Mouse (Mus musculus) neural tube, embryonic 15.5 days (tissue): ENCODE results near the gene Ntn5. TPM values are rescaled to one million over a fixed set of nuclear protein-coding genes. Genes with fewer than 3 reads are reported as not detected.
"Not testable (repeated sequence)": the region's sequence is repeated elsewhere in the genome, so short reads cannot be mapped to it uniquely, and the experiment has no call there.

Source experiments
- ATAC-seq: fragments of 200-750 bp; cut with Nextera tagmentation; 2 replicates; pipeline ENCODE4 v1.8.0; 2017; ENCODE audit warnings: mild to moderate bottlenecking, moderate TSS enrichment, moderate library complexity; ENCODE audit not compliant: low FRiP score
- H3K27ac ChIP-seq: fragments of 300-500 bp; sonication (generic); replicated peaks from 2 replicates; pipeline ENCODE4 v1.5.1; 2015; ENCODE audit warnings: mild to moderate bottlenecking, inconsistent platforms
- H3K27me3 ChIP-seq: fragments of 300-500 bp; sonication (generic); replicated peaks from 2 replicates; pipeline ENCODE4 v1.6.1; 2015; ENCODE audit warnings: inconsistent platforms
- H3K36me3 ChIP-seq: fragments of 300-500 bp; sonication (generic); 2 replicates; pipeline ENCODE4 v1.6.1; 2015; ENCODE audit warnings: inconsistent platforms
- H3K4me1 ChIP-seq: fragments of 300-500 bp; sonication (generic); 2 replicates; pipeline ENCODE4 v1.6.1; 2015; ENCODE audit warnings: inconsistent platforms
- H3K4me2 ChIP-seq: fragments of 300-500 bp; sonication (generic); 2 replicates; pipeline ENCODE4 v1.6.1; 2015; ENCODE audit warnings: inconsistent platforms, mild to moderate bottlenecking, moderate library complexity
- H3K4me3 ChIP-seq: fragments of 300-500 bp; sonication (generic); replicated peaks from 2 replicates; pipeline ENCODE4 v1.5.1; 2015; ENCODE audit warnings: mild to moderate bottlenecking, inconsistent platforms
- H3K9ac ChIP-seq: fragments of 300-500 bp; sonication (generic); replicated peaks from 2 replicates; pipeline ENCODE4 v1.6.1; 2015; ENCODE audit warnings: mild to moderate bottlenecking, inconsistent platforms
- H3K9me3 ChIP-seq: fragments of 300-500 bp; sonication (generic); replicated peaks from 2 replicates; pipeline ENCODE4 v1.6.1; 2016; ENCODE audit warnings: inconsistent platforms
- WGBS: fragments of 180-500 bp; shearing (Covaris S2); methylation state at CpG from one replicate; pipeline ENCODE4 v1.1.7; 2015; ENCODE audit warnings: mixed read lengths; 5-methylcytosine and 5-hydroxymethylcytosine counted together
- polyA plus RNA-seq: library from polyadenylated mRNA; unstranded; fragments of >200 nt; fragmentation: Nextera tagmentation; extraction: Ambion mirVana; gene quantifications from 2 replicates; pipeline ENCODE4 v1.2.1, GENCODE M21; 2015

Gene Ntn5
- polyA plus RNA-seq, 1 experiment from 2014 or later: 1.9 TPM

DNA sequence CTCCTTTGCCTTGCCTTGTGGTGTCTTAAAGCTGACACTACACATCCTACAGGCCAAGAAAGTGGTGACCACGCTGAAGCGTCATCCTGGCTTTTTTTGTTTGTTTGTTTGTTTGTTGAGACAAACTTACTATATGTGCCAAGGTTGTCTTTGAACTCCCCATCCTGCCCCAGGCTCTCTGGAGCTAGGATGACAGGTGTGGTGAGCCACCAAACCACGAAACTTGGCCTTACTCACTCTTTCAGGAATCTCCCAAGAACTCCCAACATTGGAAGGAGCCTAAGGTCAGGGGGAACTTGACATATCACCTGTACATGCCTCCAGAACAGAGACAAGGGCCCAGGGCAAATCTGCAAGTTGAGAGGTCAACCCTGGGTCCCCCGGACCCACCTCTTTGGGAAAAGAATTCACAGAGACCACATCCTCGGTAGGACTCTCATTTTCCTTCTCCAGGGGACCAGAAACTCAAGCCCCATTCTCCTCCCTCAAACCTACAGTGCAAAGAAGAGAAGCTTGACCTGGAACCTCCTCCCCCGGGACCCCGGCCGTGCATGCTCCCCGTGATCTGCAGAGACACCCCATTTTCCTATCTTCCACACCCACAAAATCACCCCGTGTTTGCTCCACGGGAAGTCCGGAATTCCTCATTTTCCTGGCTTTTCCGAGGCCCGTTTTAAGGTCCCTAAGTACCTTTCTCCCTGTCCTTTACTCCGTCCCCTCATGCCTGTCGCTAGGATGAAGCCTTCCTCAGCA, 41.1 kb upstream of the Ntn5 start:
- 42% methylated on average over 16 of the region's 16 CpGs for WGBS
- H3K4me2 ChIP-seq: peak overlapping the region; percentile 78
- no peak for ATAC-seq
- H3K4me1 ChIP-seq: peaks cover 45% of the 10 kb centered on the region
- no peaks in the 10 kb centered on the region for H3K27me3 ChIP-seq
- H3K36me3 ChIP-seq: no peaks in the 10 kb centered on the region
- peak overlapping the region; percentile 92 for H3K27ac ChIP-seq
- H3K9me3 ChIP-seq: no peaks in the 10 kb centered on the region
- peak overlapping the region; percentile 70 for H3K9ac ChIP-seq
- peak overlapping the region; percentile 52 for H3K4me3 ChIP-seq

DNA sequence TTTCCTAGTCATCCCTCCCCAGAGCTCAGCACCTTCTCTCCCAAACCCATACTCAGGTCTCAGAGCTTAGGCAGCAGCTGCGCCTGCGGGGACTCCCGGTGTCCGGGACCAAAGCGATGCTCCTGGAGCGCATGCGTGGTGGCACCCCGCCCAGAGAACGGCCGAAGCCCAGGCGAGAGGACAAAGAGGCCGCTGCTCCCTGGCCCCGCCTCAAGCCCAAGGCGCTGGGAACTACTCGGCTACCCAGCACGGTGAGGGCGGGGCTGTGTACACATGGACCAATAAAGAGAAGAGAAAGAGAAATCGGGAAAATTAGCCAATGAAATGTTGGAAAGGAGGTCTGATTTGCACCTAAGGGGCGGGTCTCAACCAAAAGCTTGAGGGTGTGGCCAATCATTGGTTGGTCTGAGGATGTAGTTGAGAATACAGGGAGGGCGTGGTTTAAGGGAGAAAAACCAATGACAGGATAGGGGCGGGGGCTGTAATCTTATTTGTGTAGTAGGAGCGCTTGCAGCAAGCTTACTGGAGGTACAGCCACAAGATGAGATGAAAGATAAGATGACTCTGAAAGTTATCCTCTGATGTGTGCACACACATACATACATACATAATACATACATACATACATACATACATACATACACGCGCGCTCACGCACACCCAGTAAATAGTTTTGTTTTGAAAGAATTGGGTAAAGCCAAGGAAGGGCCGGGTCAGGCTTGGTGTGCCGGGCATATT, 40.2 kb upstream of the Ntn5 start:
- Histone ChIP-seq H3K9ac (peak overlapping the region; percentile 70), H3K4me3 (peak overlapping the region; percentile 52), H3K27ac (peak overlapping the region; percentile 92), H3K4me1 (peaks cover 37% of the 10 kb centered on the region), H3K36me3 (no peaks in the 10 kb centered on the region), H3K4me2 (peak overlapping the region; percentile 78), H3K27me3 (no peaks in the 10 kb centered on the region), H3K9me3 (no peaks in the 10 kb centered on the region)
- 3% methylated on average over 28 of the region's 28 CpGs for WGBS
- ATAC-seq: peak; percentile 93

DNA sequence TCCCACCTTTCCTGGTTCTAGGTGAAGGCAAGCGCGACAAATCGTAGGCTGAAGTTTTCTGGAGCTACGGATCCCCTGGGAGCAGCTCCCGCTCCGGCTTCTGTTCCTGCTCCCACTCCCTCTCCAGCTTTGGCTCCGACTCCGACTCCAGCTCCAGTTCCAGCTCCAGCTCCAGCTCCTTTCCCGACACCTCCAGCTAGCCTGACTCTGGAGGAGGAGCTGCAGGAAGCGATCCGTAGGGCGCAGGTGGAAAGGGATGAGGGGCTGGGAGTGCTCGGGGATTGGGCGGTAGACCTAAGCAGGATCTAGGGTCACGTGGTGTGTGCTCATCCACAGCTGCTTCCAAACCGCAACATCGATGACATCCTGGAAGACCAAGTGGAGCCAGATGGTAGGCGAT, 39.6 kb upstream of the Ntn5 start:
- peak overlapping the region; percentile 78 for H3K4me2 ChIP-seq
- H3K27me3 ChIP-seq: no peaks in the 10 kb centered on the region
- H3K9ac ChIP-seq: peak overlapping the region; percentile 33
- peak; percentile 46 for ATAC-seq
- H3K9me3 ChIP-seq: no peaks in the 10 kb centered on the region
- WGBS: 5% methylated on average over 18 of the region's 18 CpGs
- H3K36me3 ChIP-seq: no peaks in the 10 kb centered on the region
- peak overlapping the region; percentile 92 for H3K27ac ChIP-seq
- H3K4me1 ChIP-seq: peaks cover 34% of the 10 kb centered on the region
- peak overlapping the region; percentile 52 for H3K4me3 ChIP-seq

DNA sequence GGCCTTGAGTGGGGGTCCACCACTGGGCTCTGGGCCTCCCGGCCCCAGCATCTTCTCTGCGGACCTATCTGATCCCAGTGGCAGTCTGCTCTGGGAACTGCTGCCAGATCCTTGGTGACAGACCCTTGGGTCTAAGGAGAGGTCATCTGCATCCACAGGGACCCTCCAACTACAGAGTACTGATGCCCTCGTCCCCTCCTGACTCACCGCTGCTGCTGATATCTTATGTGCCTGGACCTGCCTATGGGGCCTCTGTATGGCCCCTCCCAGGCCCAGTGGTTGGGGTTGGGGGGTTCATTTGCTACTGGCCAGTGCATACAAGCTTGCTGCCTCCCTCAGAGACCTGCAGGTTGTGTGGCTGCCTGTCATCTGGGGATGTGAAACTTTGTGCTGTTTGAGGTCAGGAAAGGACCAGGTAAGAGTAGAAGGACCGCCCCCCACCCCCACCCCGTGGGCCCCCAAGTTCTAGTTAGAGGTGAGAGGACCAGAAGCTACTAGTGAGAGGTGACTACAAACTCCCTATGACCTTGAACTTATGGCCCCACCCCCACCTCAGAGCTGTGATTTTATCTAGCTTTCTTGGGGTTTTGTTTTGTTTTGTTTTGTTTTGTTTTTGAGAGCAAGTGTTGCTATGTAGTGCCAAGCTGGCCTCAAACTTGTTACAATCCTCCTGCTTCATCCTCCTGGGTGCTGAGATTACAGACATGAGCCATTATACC, 38.8 kb upstream of the Ntn5 start:
- peaks cover 34% of the 10 kb centered on the region for H3K4me1 ChIP-seq
- no peaks in the 10 kb centered on the region for H3K36me3 ChIP-seq
- no peak for ATAC-seq
- no peaks in the 10 kb centered on the region for H3K27me3 ChIP-seq
- no peaks in the 10 kb centered on the region for H3K9me3 ChIP-seq
- H3K4me3 ChIP-seq: peak overlapping the region; percentile 52; the same call in 1 of the 2 replicates
- H3K27ac ChIP-seq: peak overlapping the region; percentile 92
- 69% methylated on average over 6 of the region's 6 CpGs for WGBS
- H3K9ac ChIP-seq: 0 out of 2 replicates have a peak overlapping the region, but pooled peaks have one; percentile 17
- peak overlapping the region; percentile 78 for H3K4me2 ChIP-seq

DNA sequence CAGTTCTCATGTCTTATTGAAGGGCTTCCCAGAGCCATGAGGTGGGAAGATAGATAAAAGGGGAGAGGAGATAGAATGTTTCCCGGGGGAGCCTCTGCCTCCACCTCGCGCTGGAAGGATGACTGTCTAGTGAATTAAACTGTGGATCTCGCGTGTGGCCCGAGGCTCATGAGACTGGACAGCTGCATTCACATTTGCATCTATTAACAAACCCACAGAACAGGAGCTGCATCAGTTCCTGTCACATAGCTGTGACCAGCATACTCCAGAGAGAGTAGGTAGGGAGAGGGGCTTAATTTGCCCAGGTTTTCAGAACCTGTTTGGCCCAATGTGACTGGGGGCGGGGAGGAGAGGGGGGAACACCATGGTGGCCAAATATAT, 38.2 kb upstream of the Ntn5 start:
- Histone ChIP-seq H3K9me3 (no peaks in the 10 kb centered on the region), H3K27ac (no peak overlapping the region), H3K4me3 (no peak overlapping the region), H3K27me3 (no peaks in the 10 kb centered on the region), H3K9ac (no peak overlapping the region), H3K4me2 (no peak overlapping the region), H3K36me3 (no peaks in the 10 kb centered on the region), H3K4me1 (peaks cover 34% of the 10 kb centered on the region)
- ATAC-seq: no peak
- WGBS: 53% methylated on average over 7 of the region's 7 CpGs

DNA sequence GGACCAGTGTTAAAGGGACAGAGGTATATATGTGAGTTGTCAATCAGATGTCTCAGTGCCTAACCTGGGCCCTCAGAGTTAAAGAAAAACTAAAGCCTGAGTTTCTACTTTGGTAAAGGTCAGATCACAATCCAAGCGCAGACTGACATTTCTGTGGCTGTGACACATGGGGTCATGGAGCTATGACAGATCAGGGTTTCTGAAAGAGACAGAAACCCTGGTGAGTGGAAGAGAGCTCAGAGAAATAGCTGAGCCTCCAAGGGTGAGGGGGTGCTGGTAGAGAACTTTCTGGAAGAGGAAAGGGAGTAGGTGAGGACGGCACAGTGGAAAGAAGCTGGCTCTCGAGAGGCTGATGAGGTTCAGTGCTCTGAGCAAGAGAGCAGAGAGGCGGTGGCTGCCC, 37.2 kb upstream of the Ntn5 start:
- Histone ChIP-seq H3K4me2 (no peak overlapping the region), H3K4me1 (peaks cover 29% of the 10 kb centered on the region), H3K27ac (no peak overlapping the region), H3K9ac (no peak overlapping the region), H3K9me3 (no peaks in the 10 kb centered on the region), H3K27me3 (no peaks in the 10 kb centered on the region), H3K36me3 (no peaks in the 10 kb centered on the region), H3K4me3 (no peak overlapping the region)
- WGBS: 84% methylated on average over 4 of the region's 4 CpGs
- no peak for ATAC-seq

DNA sequence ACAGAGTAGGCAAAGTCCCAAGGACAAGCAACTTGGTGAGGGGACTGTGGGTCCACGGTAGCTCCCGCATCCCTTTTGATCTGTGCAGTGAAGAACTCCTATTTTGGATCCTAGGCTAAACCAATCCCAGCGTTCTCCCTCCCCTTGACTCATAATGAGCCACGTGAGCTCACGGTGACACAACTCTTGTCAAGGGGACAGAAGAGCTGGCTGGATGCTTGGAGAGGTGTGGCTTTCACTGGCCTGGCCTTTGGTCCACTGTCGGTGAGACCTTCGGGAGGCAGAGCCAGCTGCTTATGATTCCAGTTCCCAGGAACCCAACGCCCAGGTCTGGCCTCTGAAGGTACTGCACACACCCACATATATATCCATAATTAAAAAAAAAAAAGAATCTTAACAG, 34.5 kb upstream of the Ntn5 start:
- Histone ChIP-seq H3K4me2 (no peak overlapping the region), H3K9ac (no peak overlapping the region), H3K27ac (no peak overlapping the region), H3K4me3 (no peak overlapping the region), H3K9me3 (no peaks in the 10 kb centered on the region), H3K36me3 (no peaks in the 10 kb centered on the region), H3K4me1 (peaks cover 9% of the 10 kb centered on the region), H3K27me3 (no peaks in the 10 kb centered on the region)
- WGBS: 79% methylated on average over 8 of the region's 8 CpGs
- no peak for ATAC-seq

DNA sequence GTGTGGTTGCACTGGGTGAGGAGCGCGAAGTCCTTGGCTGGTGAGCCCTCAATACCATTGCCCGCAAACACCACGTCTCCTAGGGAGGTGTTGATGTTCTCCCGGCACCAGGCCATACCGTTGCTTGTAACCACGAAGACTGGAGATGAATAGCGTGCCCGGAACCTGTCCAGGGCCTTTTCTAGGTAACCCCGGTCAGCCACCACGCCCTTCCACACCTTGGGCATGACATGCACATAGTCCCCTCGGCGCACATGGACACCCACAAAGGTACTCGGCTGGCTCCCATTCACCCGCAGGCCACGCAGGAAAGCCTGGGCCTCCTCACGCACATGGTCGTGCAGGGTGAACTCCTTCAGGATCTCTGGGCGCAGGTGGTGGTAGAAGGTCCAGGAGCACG, 33.3 kb upstream of the Ntn5 start:
- not testable (repeated sequence) for ATAC-seq, H3K9me3 ChIP-seq, H3K4me1 ChIP-seq, H3K27me3 ChIP-seq, H3K4me3 ChIP-seq, H3K27ac ChIP-seq, H3K4me2 ChIP-seq, H3K36me3 ChIP-seq, H3K9ac ChIP-seq
- 96% methylated on average over 19 of the region's 20 CpGs for WGBS

DNA sequence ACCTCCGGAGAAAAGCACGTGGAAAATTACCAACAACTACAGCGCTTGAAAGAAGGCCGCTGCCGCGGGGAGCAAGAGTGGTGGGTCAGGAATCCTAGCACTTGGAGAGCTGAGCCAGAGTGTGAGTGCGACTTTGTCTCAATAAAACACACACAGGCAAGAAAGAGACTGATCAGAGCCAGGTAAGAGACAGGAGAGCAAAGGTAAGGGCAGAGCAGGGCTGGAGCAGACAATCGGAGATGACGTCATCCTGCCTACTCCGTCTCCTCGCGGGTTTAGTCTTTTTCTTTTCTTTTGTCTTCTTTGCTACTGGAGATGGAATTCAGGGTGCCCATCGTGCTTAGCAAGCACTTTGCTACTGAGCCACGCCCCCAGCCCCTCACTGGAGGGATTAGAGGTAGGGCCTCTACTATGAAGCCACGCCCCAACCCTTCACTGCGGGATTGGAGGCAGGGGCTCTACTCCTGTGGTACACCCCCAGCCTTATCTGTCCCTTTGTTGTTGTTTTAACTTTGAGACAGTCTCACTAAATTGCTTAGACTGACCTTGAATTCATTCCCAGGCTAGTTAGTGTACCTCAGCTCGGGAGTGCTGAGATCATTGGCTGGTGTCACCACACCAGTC, 29.3 kb upstream of the Ntn5 start:
- Histone ChIP-seq H3K27ac (no peak overlapping the region), H3K9me3 (no peaks in the 10 kb centered on the region), H3K4me3 (no peak overlapping the region), H3K27me3 (no peaks in the 10 kb centered on the region), H3K4me2 (peak overlapping the region; percentile 35), H3K36me3 (no peaks in the 10 kb centered on the region), H3K9ac (no peak overlapping the region), H3K4me1 (peaks cover 5% of the 10 kb centered on the region; the same call in 1 of the 2 replicates)
- 45% methylated on average over 17 of the region's 17 CpGs for WGBS
- ATAC-seq: 0 out of 2 replicates have a peak, but pooled peaks have one; percentile 55

DNA sequence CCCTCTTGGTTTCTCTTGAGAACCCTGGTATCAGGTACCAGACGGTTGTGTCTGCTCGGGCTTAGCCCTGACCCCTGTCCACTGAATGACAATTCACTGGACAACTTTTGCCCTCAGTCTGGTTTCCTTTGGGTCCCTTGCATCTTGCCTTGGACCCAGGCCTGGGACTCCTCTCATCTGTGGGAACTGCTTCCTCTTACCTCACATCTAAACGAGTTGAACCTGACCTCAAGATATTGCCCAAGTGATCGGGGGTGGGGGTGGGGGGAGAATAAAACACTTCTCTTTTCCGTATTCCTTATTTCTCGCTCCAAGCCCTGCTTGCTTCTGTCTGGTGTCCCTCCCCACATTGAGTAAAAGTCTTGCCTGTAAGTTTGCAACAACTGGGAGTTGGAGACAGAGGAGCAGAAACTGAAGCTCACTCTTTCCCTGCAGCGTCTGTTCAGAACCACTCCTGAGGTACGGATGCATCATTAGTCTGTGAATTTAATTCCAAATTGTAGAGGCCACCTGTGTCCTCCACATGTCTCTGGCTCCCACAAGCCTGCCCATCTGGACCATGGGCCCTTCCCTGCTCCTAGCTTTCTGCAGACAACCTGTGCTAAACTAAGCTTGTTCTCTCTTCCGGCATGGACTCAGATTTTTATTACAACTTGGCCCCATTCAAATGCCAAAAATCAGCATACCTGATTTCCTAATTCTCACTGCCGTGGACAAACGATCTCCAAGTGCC, 22.9 kb upstream of the Ntn5 start:
- no peaks in the 10 kb centered on the region for H3K4me1 ChIP-seq
- H3K9me3 ChIP-seq: no peaks in the 10 kb centered on the region
- no peak overlapping the region for H3K27ac ChIP-seq
- no peak overlapping the region for H3K4me3 ChIP-seq
- H3K27me3 ChIP-seq: no peaks in the 10 kb centered on the region
- WGBS: 85% methylated on average over 11 of the region's 11 CpGs
- no peak overlapping the region for H3K9ac ChIP-seq
- H3K36me3 ChIP-seq: no peaks in the 10 kb centered on the region
- ATAC-seq: no peak
- H3K4me2 ChIP-seq: no peak overlapping the region

DNA sequence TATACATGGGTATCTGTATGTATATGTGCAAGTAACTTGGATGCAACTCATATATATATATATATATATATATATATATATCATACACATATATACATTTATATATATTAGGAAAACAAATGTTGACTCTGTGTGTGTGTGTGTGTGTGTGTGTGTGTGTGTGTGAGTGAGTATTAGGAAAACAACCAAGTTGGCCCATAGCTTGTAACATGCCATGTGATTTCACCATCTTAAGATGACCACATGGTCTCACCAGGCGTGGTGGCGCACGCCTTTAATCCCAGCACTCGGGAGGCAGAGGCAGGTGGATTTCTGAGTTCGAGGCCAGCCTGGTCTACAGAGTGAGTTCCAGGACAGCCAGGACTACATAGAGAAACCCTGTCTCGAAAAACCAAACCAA, 22.1 kb upstream of the Ntn5 start:
- not testable (repeated sequence) for H3K27me3 ChIP-seq, H3K36me3 ChIP-seq, H3K9ac ChIP-seq, H3K4me1 ChIP-seq, H3K9me3 ChIP-seq, H3K4me3 ChIP-seq, ATAC-seq, H3K27ac ChIP-seq, H3K4me2 ChIP-seq
- 90% methylated on average over 6 of the region's 6 CpGs for WGBS
